Mouse (Mus musculus) heart, embryonic 16.5 days (tissue): Measurements from ENCODE around the gene Gm27021. TPM values are rescaled to one million over a fixed set of nuclear protein-coding genes. Genes with fewer than 3 reads are reported as not detected.
A peak's percentile ranks its signal among the peaks of the same experiment; 100 is the strongest.

ENCODE experiments used
- ATAC-seq: fragments of 200-750 bp; cut with Nextera tagmentation; replicated peaks from 2 replicates; pipeline ENCODE4 v1.8.0; 2017; ENCODE audit warnings: moderate number of reproducible peaks; ENCODE audit not compliant: insufficient read depth, low FRiP score; ENCODE audit errors: extremely low read depth
- H3K27ac ChIP-seq: fragments of 300-500 bp; sonication (generic); 2 replicates; pipeline ENCODE4 v1.5.1; 2014; ENCODE audit warnings: mild to moderate bottlenecking, low read length, control low read depth, moderate library complexity
- H3K27me3 ChIP-seq: fragments of 300-500 bp; sonication (generic); 2 replicates; pipeline ENCODE4 v1.6.1; 2014; ENCODE audit warnings: low read length, mixed read lengths; ENCODE audit not compliant: control insufficient read depth, insufficient read depth
- H3K36me3 ChIP-seq: fragments of 300-500 bp; sonication (generic); 2 replicates; pipeline ENCODE4 v1.6.1; 2014; ENCODE audit not compliant: control insufficient read depth, insufficient read depth
- H3K4me1 ChIP-seq: fragments of 300-500 bp; sonication (generic); 2 replicates; pipeline ENCODE4 v1.6.1; 2014; ENCODE audit warnings: low read length, mixed read lengths; ENCODE audit not compliant: control insufficient read depth, insufficient read depth
- H3K4me2 ChIP-seq: fragments of 300-500 bp; sonication (generic); 2 replicates; pipeline ENCODE4 v1.6.1; 2014; ENCODE audit warnings: low read depth, mild to moderate bottlenecking, control low read depth, low read length
- H3K4me3 ChIP-seq: fragments of 300-500 bp; sonication (generic); 2 replicates; pipeline ENCODE4 v1.5.1; 2014; ENCODE audit warnings: mild to moderate bottlenecking, control low read depth, low read length
- H3K9ac ChIP-seq: fragments of 300-500 bp; sonication (generic); 2 replicates; pipeline ENCODE4 v1.6.1; 2014; ENCODE audit warnings: low read length, control low read depth
- H3K9me3 ChIP-seq: fragments of 300-500 bp; sonication (generic); replicated peaks from 2 replicates; pipeline ENCODE4 v1.6.1; 2016; ENCODE audit warnings: low read length; ENCODE audit not compliant: control insufficient read depth
- WGBS: fragments of 180-500 bp; shearing (Covaris S2); extraction: QIAGEN DNeasy Blood & Tissue Kit; methylation state at CpG from one replicate; pipeline ENCODE4 v1.1.7; 2014; 5-methylcytosine and 5-hydroxymethylcytosine counted together
- polyA plus RNA-seq: library from polyadenylated mRNA; unstranded; fragments of >200 nt; fragmentation: Nextera tagmentation; extraction: Ambion mirVana; gene quantifications from 2 replicates; pipeline ENCODE4 v1.2.1, GENCODE M21; 2015

The Gm27021 gene
- polyA plus RNA-seq, 1 experiment from 2014 or later = not detected

GRCm38 (mm10) chr8:120563851-120564837, 103.7 kb downstream of the Gm27021 start:
- Histone ChIP-seq H3K36me3 (peaks cover 25% of the 10 kb centered on the region), H3K27ac (peak overlapping the region; percentile 92), H3K9ac (peak overlapping the region; percentile 39), H3K4me3 (no peak overlapping the region), H3K27me3 (no peaks in the 10 kb centered on the region), H3K4me1 (peaks cover 59% of the 10 kb centered on the region), H3K9me3 (no peaks in the 10 kb centered on the region), H3K4me2 (peak overlapping the region; percentile 44)
- 8% methylated on average over 20 of the region's 20 CpGs for WGBS
- peak; percentile 68 for ATAC-seq

GRCm38 (mm10) chr8:120563348-120563724, 104.5 kb downstream of the Gm27021 start:
- Histone ChIP-seq H3K36me3 (peaks cover 18% of the 10 kb centered on the region), H3K4me2 (peak overlapping the region; percentile 44; the same call in 1 of the 2 replicates), H3K4me3 (no peak overlapping the region), H3K27me3 (no peaks in the 10 kb centered on the region), H3K9ac (peak overlapping the region; percentile 39), H3K27ac (peak overlapping the region; percentile 92), H3K9me3 (no peaks in the 10 kb centered on the region), H3K4me1 (peaks cover 65% of the 10 kb centered on the region)
- 10% methylated on average over 8 of the region's 8 CpGs for WGBS
- no peak for ATAC-seq

GRCm38 (mm10) chr8:120562680-120563347, 105.1 kb downstream of the Gm27021 start:
- 78% methylated on average over 18 of the region's 18 CpGs for WGBS
- ATAC-seq = no peak
- peaks cover 68% of the 10 kb centered on the region for H3K4me1 ChIP-seq

GRCm38 (mm10) chr8:120561539-120562435, 106.1 kb downstream of the Gm27021 start:
- no peak for ATAC-seq
- no peaks in the 10 kb centered on the region for H3K27me3 ChIP-seq
- no peak overlapping the region for H3K4me3 ChIP-seq

More at GRCm38 (mm10) chr8:120562680-120563347, 105.1 kb downstream of the Gm27021 start:
- Histone ChIP-seq H3K27me3 (no peaks in the 10 kb centered on the region), H3K4me3 (no peak overlapping the region), H3K9ac (peak overlapping the region; percentile 39), H3K36me3 (peaks cover 13% of the 10 kb centered on the region), H3K4me2 (peak overlapping the region; percentile 44; the same call in 1 of the 2 replicates), H3K27ac (peak overlapping the region; percentile 92), H3K9me3 (no peaks in the 10 kb centered on the region)

GRCm38 (mm10) chr8:120560535-120560934, 107.3 kb downstream of the Gm27021 start:
- Histone ChIP-seq H3K9ac (0 out of 2 replicates have a peak overlapping the region, but pooled peaks have one; percentile 17), H3K27ac (no peak overlapping the region), H3K36me3 (no peaks in the 10 kb centered on the region), H3K4me3 (no peak overlapping the region), H3K27me3 (no peaks in the 10 kb centered on the region), H3K4me1 (peaks cover 91% of the 10 kb centered on the region), H3K4me2 (no peak overlapping the region), H3K9me3 (no peaks in the 10 kb centered on the region)
- 87% methylated on average over 5 of the region's 5 CpGs for WGBS
- ATAC-seq = no peak

More at GRCm38 (mm10) chr8:120561539-120562435, 106.1 kb downstream of the Gm27021 start:
- Histone ChIP-seq H3K36me3 (peaks cover 2% of the 10 kb centered on the region), H3K9me3 (no peaks in the 10 kb centered on the region), H3K4me2 (no peak overlapping the region), H3K27ac (0 out of 2 replicates have a peak overlapping the region, but pooled peaks have one; percentile 2), H3K4me1 (peaks cover 78% of the 10 kb centered on the region), H3K9ac (no peak overlapping the region)
- WGBS = 70% methylated on average over 22 of the region's 22 CpGs

GRCm38 (mm10) chr8:120559654-120560053, 108.2 kb downstream of the Gm27021 start:
- ATAC-seq = no peak
- Histone ChIP-seq H3K9me3 (no peaks in the 10 kb centered on the region), H3K27me3 (no peaks in the 10 kb centered on the region), H3K4me1 (peaks cover 90% of the 10 kb centered on the region), H3K27ac (no peak overlapping the region), H3K36me3 (no peaks in the 10 kb centered on the region), H3K4me3 (no peak overlapping the region), H3K4me2 (no peak overlapping the region), H3K9ac (no peak overlapping the region)
- 69% methylated on average over 11 of the region's 11 CpGs for WGBS

Other genes with a start within 250 kb of the Gm27021 start
- gene Gins2, start 78.8 kb downstream of the Gm27021 start, polyA plus RNA-seq = 51.0 and 51.1 TPM in 2 replicates
- 4.7 and 5.6 TPM in 2 replicates for gene 1190005I06Rik, start 20.4 kb downstream of the Gm27021 start, polyA plus RNA-seq
- gene Cox4i1, start 143 bp upstream of the Gm27021 start, polyA plus RNA-seq = 2,414 and 2,430 TPM in 2 replicates
- 164 and 168 TPM in 2 replicates for gene Emc8, start 494 bp upstream of the Gm27021 start, polyA plus RNA-seq
- gene Irf8, start 68.3 kb upstream of the Gm27021 start, polyA plus RNA-seq = 19.3 and 22.5 TPM in 2 replicates